Mouse (Mus musculus): ENCODE measurements around the gene Actc1. TPM values are rescaled to one million over a fixed set of nuclear protein-coding genes. Genes with fewer than 3 reads are reported as not detected.

The Actc1 gene
- polyA plus RNA-seq, 1 experiment from 2014 or later: 7,735 TPM

DNA sequence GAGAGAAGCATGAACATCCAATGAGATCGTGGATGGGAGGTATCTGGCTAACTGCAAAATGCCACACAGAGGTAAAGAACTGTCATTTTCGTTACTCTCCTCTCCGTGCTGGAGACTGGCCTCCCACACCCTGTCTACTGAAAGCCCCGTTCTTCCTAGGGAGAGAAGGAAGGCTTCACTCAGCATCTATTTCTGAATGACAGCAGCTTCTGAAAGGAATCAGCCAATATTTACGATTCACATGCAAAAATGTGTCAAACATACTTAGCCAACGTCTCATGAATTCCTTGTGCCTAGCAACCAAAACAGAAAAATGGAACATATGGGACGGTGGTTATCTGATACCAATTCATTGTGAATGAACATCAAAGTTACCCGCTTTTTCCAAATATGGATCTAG lies 55.9 kb downstream of the Actc1 start:
- Histone ChIP-seq H3K36me3 (no peaks in the 10 kb centered on the region), H3K27me3 (ENCODE audit: insufficient read depth, poor library complexity, severe bottlenecking) (no peaks in the 10 kb centered on the region), H3K4me3 (no peak overlapping the region), H3K9me3 (no peaks in the 10 kb centered on the region), H3K27ac (no peak overlapping the region), H3K4me1 (no peaks in the 10 kb centered on the region)
- WGBS: 55% methylated on average over 8 of the region's 8 CpGs
- DNase-seq (ENCODE audit: low spot score): no peak

Other genes with a start within 250 kb of the Actc1 start
- gene Scg5, start 224.4 kb downstream of the Actc1 start, polyA plus RNA-seq (2016; fragmentation: Nextera tagmentation; extraction: Ambion mirVana): 0.81 and 0.99 TPM in 2 replicates
- gene Arhgap11a, start 204.9 kb downstream of the Actc1 start, polyA plus RNA-seq (2016; fragmentation: Nextera tagmentation; extraction: Ambion mirVana): 25.7 and 29.6 TPM in 2 replicates
- not detected in 2 replicates for gene Gjd2, start 39.9 kb downstream of the Actc1 start, polyA plus RNA-seq (2016; fragmentation: Nextera tagmentation; extraction: Ambion mirVana)
- 31.1 and 39.0 TPM in 2 replicates for gene Aqr, start 133.5 kb upstream of the Actc1 start, polyA plus RNA-seq (2016; fragmentation: Nextera tagmentation; extraction: Ambion mirVana)
- gene Zfp770, start 147.9 kb upstream of the Actc1 start, polyA plus RNA-seq (2016; fragmentation: Nextera tagmentation; extraction: Ambion mirVana): 2.8 and 3.2 TPM in 2 replicates

All from heart, embryonic 10.5 days (tissue).